Mouse (Mus musculus) liver, postnatal 0 days (tissue): ENCODE measurements around the gene Ino80. TPM values are rescaled to one million over a fixed set of nuclear protein-coding genes. Genes with fewer than 3 reads are reported as not detected.

Source experiments
- ATAC-seq: fragments of 200-750 bp; cut with Nextera tagmentation; 2 replicates; pipeline ENCODE4 v1.8.0; 2017; ENCODE audit warnings: mild to moderate bottlenecking, moderate library complexity
- DNase-seq: peaks from one replicate; pipeline ENCODE4 v3.0.0-alpha.2; 2016
- H3K27ac ChIP-seq: fragments of 300-500 bp; sonication (generic); 2 replicates; pipeline ENCODE4 v1.5.1; 2014; ENCODE audit warnings: antibody characterized with exemption, moderate library complexity, mild to moderate bottlenecking, low read depth
- H3K27me3 ChIP-seq: fragments of 300-500 bp; sonication (generic); 2 replicates; pipeline ENCODE4 v1.6.1; 2014; ENCODE audit warnings: low read length, control low read depth, mixed read lengths; ENCODE audit not compliant: insufficient read depth
- H3K36me3 ChIP-seq: fragments of 300-500 bp; sonication (generic); replicated peaks from 2 replicates; pipeline ENCODE4 v1.6.1; 2014; ENCODE audit warnings: mild to moderate bottlenecking, control low read depth, low read length, moderate library complexity, mixed read lengths; ENCODE audit not compliant: insufficient read depth
- H3K4me1 ChIP-seq: fragments of 300-500 bp; sonication (generic); 2 replicates; pipeline ENCODE4 v1.6.1; 2014; ENCODE audit warnings: antibody characterized with exemption, mild to moderate bottlenecking, control low read depth; ENCODE audit not compliant: insufficient read depth
- H3K4me2 ChIP-seq: fragments of 300-500 bp; sonication (generic); 2 replicates; pipeline ENCODE4 v1.6.1; 2014; ENCODE audit warnings: low read depth, mild to moderate bottlenecking, low read length, moderate library complexity, mixed read lengths
- H3K4me3 ChIP-seq: fragments of 300-500 bp; sonication (generic); 2 replicates; pipeline ENCODE4 v1.5.1; 2014; ENCODE audit warnings: low read depth, low read length
- H3K9ac ChIP-seq: fragments of 300-500 bp; sonication (generic); replicated peaks from 2 replicates; pipeline ENCODE4 v1.6.1; 2014; ENCODE audit warnings: mild to moderate bottlenecking, moderate library complexity
- H3K9me3 ChIP-seq: fragments of 300-500 bp; sonication (generic); 2 replicates; pipeline ENCODE4 v1.6.1; 2016; ENCODE audit warnings: mild to moderate bottlenecking, control low read depth, low read length, mixed read lengths
- CTCF ChIP-seq: sonication (generic); IDR thresholded peaks from 2 replicates; pipeline ENCODE4 v1.5.1; 2016; ENCODE audit warnings: antibody characterized with exemption, low read depth
- EP300 ChIP-seq: IDR thresholded peaks from 2 replicates; pipeline ENCODE4 v1.6.1; 2016; ENCODE audit warnings: antibody characterized with exemption, low read depth, mild to moderate bottlenecking
- WGBS: fragments of 180-500 bp; shearing (Covaris S2); extraction: QIAGEN DNeasy Blood & Tissue Kit; methylation state at CpG from one replicate; pipeline ENCODE4 v1.1.7; 2014; ENCODE audit not compliant: insufficient replicate concordance; 5-methylcytosine and 5-hydroxymethylcytosine counted together
- polyA plus RNA-seq: library from polyadenylated mRNA; unstranded; fragments of >200 nt; fragmentation: Nextera tagmentation; extraction: Ambion mirVana; gene quantifications from 2 replicates; pipeline ENCODE4 v1.2.1, GENCODE M21; 2015

The Ino80 gene
- polyA plus RNA-seq, 1 experiment from 2014 or later, result 0.97 TPM

GRCm38 (mm10) chr2:119325568-119326143 is 151.8 kb downstream of the Ino80 start, which contains the start of gene Dll4:
TSS of gene Dll4 (plus strand) at chr2:119325784.
- TF ChIP-seq CTCF (peak; percentile 18; the same call in 1 of the 2 replicates), EP300 (no peak)
- Histone ChIP-seq H3K4me2 (peak within 1 kb of the TSS; percentile 73), H3K36me3 (no peaks in the 10 kb centered on the region), H3K4me3 (peak within 1 kb of the TSS; percentile 55), H3K9me3 (no peaks in the 10 kb centered on the region), H3K27me3 (peaks cover 80% of the 10 kb centered on the region), H3K27ac (no peak within 1 kb of the TSS; the same call in 1 of the 2 replicates), H3K9ac (peak within 1 kb of the TSS; percentile 50), H3K4me1 (peaks cover 52% of the 10 kb centered on the region)
- peak; percentile 30 for ATAC-seq
- peak; percentile 63 for DNase-seq
- 1% methylated on average over 33 of the region's 33 CpGs for WGBS

DNA sequence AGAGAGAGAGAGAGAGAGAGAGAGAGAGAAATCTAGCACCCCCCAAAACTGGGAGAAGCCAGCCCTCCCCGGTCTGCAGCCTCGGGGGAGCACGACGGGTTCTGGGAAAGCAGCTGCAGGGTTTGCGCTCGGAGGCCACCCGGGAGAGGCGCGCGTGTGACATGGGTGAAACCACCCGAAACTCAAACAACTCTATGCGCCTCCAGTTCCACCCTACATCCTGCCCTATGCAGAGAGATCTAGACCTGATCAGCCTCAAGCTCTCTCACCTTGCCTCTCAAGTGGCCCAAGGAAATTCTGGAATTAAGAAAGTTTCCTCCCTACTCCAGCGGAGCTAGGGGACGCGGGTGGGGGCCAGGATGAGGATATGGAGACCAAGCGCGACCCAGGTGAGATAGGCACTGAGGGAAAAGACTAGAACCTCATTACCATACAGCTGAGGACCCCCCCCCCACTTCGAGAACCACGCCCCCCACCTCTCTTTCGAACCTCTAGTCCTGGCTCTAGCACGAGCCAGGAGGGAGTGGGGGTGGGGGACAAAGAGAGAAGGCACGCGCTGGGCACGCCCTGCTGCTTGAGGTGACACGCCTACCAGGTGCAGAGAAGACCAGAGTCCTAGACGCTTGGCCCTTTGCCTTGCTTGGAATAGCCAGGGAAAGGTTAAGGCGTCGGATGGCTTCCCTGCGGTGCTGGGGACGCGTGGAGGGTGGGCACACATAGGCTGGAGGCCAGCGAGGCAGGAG is 152.7 kb downstream of the Ino80 start:
- H3K27me3 ChIP-seq, result peaks cover 85% of the 10 kb centered on the region
- ATAC-seq, result no peak

DNA sequence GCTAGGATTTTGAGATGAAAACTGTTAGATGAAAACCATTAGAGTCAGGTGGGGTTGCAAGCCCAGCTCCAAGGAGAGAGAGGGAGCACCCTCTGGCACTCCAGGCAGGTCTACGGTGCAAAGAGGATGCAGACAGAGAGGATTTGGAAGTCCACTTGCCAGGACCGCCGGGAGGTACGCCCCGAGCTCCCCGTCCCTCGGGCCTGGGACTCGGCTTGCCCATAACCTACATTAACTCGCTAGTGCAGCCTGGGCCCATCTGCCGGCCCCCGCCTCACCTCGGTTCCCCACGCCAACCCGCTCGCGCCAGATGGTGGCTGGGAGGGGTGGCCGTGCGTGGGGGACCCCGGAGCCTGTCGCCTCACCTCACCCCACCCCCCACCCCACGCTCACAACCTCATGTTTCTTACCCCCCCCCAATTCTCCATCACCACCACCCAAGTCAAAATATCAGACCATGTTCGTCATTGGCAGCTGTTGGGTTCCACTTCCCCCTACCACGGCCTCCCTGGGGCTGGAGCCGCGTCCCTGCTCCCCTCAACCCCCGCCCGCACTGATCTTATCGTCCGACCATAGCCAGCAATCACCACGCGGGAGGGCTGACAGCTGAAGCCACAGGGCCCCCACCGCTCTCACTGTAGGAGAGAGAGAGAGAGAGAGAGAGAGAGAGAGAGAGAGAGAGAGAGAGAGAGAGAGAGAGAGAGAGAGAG is 153.5 kb downstream of the Ino80 start:
- TF ChIP-seq CTCF, result no peak
- no peak for TF ChIP-seq EP300
- no peak overlapping the region for H3K9ac ChIP-seq
- WGBS, result 12% methylated on average over 22 of the region's 32 CpGs

More for the DNA sequence above, 152.7 kb downstream of the Ino80 start:
- H3K9me3 ChIP-seq, result no peaks in the 10 kb centered on the region
- peak overlapping the region; percentile 73 for H3K4me2 ChIP-seq
- H3K27ac ChIP-seq, result no peak overlapping the region; the same call in 1 of the 2 replicates
- no peak overlapping the region for H3K9ac ChIP-seq
- peaks cover 55% of the 10 kb centered on the region for H3K4me1 ChIP-seq
- H3K4me3 ChIP-seq, result peak overlapping the region; percentile 55
- H3K36me3 ChIP-seq, result no peaks in the 10 kb centered on the region
- no peak for DNase-seq
- under 1% methylated on average over 32 of the region's 32 CpGs for WGBS
- TF ChIP-seq CTCF (no peak), EP300 (no peak)

More for the DNA sequence above, 153.5 kb downstream of the Ino80 start:
- Histone ChIP-seq H3K27ac (no peak overlapping the region; the same call in 1 of the 2 replicates), H3K4me3 (peak overlapping the region; percentile 55), H3K4me1 (peaks cover 55% of the 10 kb centered on the region), H3K36me3 (no peaks in the 10 kb centered on the region), H3K27me3 (peaks cover 85% of the 10 kb centered on the region), H3K4me2 (peak overlapping the region; percentile 73), H3K9me3 (no peaks in the 10 kb centered on the region)
- ATAC-seq (no peak), DNase-seq (peak; percentile 57)

Other genes starting within 250 kb of the Ino80 start
- gene Ppp1r14d, start 247.8 kb downstream of the Ino80 start, polyA plus RNA-seq, result not detected in 2 replicates
- gene Spint1, start 240.3 kb downstream of the Ino80 start, polyA plus RNA-seq, result 0.44 and 0.60 TPM in 2 replicates
- not detected in 2 replicates for gene Rhov, start 206.4 kb downstream of the Ino80 start, polyA plus RNA-seq
- gene Vps18, start 188.9 kb downstream of the Ino80 start, polyA plus RNA-seq, result 4.7 TPM in 2 replicates
- 1.8 and 1.9 TPM in 2 replicates for gene Dll4, start 151.9 kb downstream of the Ino80 start, polyA plus RNA-seq
- gene Chac1, start 126.5 kb downstream of the Ino80 start, polyA plus RNA-seq, result 0.35 and 0.36 TPM in 2 replicates
- 0.18 and 0.29 TPM in 2 replicates for gene Exd1, start 69.9 kb upstream of the Ino80 start, polyA plus RNA-seq
- gene Chp1, start 70.0 kb upstream of the Ino80 start, polyA plus RNA-seq, result 146 and 149 TPM in 2 replicates
- 45.8 and 48.5 TPM in 2 replicates for gene Nusap1, start 140.6 kb upstream of the Ino80 start, polyA plus RNA-seq
- gene Oip5, start 140.8 kb upstream of the Ino80 start, polyA plus RNA-seq, result 14.3 and 16.5 TPM in 2 replicates
- 26.7 and 27.2 TPM in 2 replicates for gene Ndufaf1, start 185.1 kb upstream of the Ino80 start, polyA plus RNA-seq
- 17.0 and 19.3 TPM in 2 replicates for gene Rtf1, start 197.4 kb upstream of the Ino80 start, polyA plus RNA-seq